Mouse (Mus musculus): ENCODE results near the gene Gcgr. TPM values are rescaled to one million over a fixed set of nuclear protein-coding genes. Genes with fewer than 3 reads are reported as not detected.
"Not testable (repeated sequence)": the region's sequence is repeated elsewhere in the genome, so short reads cannot be mapped to it uniquely, and the experiment has no call there.

Gene Gcgr
- total RNA-seq, 1 experiment from 2014 or later = not detected

DNA sequence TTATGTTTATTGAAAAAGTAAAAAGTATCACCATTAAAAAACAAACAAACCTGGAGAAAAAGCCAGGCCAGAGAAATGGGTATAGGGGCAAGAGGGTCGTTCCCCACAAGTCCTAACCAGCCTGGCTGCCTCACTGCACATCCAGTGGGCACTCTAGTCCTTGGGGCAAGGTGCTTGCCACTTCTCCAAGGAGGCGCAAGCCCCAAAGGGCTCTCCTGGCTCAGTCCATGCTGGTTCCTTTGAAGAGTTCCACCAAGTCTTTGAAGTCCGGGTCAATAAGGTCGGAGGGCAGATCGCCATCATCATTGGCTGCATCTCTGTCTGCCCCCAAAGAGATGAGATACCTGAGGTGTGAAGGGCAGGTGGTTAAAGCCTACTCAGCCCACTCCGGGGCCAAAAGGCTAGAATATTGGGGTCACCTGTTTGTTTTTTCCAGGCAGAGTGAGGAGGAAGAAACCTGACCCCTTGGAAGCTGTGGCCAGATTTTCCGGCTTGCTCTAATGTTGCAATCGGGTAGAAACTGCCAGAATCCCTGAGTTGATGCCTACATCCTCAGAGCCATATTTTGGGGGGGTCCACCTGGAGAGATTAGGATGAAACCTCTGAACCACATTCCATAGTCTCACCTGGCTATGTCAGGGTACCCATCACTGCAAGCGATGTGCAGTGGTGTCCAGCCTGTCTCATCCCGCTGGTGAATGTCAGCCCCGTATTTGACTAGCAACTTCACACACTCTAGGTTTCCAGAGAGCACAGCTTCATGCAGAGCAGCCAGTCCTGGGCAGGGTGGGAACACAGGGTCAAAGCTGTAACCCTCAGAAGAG is 19.7 kb downstream of the Gcgr start:
- no peak for ATAC-seq (replicated peaks in 1 of 2; ENCODE audit: insufficient read depth in 1 of 2, low FRiP score in 2 of 2, low TSS enrichment in 1 of 2, low read depth in 1 of 2, poor library complexity in 2 of 2, severe bottlenecking in 2 of 2)

DNA sequence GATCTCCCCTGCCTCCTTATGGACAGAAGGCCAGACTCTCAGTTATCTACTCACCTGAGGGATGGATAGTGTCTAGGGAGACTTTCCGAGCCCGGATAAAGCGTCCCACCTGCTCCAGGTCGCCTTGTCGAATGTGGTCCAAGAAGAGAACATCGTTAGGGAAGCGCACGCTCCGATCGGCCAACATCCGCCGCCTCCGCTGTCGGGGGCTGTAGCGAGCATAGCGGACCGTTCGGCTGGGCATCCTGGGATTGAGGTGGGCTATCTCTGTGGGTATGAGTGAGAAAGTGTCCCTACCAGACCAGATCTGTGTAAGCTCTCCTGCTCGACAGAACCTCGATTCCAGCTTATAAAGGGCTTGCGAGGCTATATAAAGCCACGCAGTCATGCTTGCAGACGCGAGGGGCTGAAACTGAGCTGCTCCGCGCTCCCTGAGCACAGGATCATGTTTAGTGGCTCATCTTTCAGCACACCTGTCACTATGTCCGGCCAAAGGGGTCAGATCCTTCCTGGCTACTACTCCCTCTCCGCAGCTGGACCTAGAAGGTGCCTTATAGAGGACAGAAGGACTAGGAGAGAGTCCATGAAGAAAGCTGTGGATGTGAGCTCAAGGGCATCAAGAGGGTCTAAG is 20.4 kb downstream of the Gcgr start, which contains the start of gene Ppp1r27:
Ppp1r27 (minus strand) TSS at position 323 of the 631 bp plus-strand sequence.
- ATAC-seq (replicated peaks in 1 of 2; ENCODE audit: insufficient read depth in 1 of 2, low FRiP score in 2 of 2, low TSS enrichment in 1 of 2, low read depth in 1 of 2, poor library complexity in 2 of 2, severe bottlenecking in 2 of 2) = no peak

DNA sequence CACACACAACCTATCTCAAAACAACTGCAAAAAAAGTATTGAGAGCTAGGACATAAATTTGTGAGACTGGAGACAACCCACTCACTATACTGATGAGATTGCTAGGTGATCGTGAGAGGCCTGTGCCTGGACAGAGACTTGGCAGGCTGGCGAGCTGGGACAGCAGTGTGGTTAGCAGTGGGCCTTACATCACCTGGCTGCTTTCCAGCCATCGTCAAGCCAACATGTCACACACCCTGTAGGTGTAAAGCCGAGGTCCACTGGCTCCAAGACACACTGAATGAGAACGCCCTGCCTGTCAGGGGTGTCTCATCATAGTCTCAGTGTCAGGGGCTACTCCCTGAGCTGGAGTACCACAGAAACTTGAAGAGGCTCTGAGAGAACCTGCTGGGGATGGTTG is 22.2 kb downstream of the Gcgr start:
- ATAC-seq (replicated peaks in 1 of 2; ENCODE audit: insufficient read depth in 1 of 2, low FRiP score in 2 of 2, low TSS enrichment in 1 of 2, low read depth in 1 of 2, poor library complexity in 2 of 2, severe bottlenecking in 2 of 2) = no peak

DNA sequence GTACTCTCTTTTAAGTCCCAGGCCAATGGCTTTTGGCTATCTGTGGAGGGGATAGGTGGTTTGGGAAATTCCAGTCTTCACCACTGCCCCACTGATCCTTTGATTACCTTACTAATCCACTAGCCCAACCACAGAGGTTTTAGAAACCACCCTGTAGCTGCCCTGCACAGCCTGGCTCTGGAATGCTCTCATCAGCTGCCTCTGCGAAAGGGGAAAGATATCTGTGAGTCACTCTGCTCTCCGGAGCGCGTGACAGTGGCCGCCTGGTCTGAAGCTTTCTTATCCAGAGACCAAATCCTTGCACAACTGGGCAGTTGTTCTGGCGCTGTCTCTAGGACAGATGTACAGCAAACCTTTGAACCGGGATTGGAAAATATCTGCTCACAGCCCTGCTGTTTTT is 24.3 kb downstream of the Gcgr start:
- ATAC-seq (replicated peaks in 1 of 2; ENCODE audit: insufficient read depth in 1 of 2, low FRiP score in 2 of 2, low TSS enrichment in 1 of 2, low read depth in 1 of 2, poor library complexity in 2 of 2, severe bottlenecking in 2 of 2) = no peak

DNA sequence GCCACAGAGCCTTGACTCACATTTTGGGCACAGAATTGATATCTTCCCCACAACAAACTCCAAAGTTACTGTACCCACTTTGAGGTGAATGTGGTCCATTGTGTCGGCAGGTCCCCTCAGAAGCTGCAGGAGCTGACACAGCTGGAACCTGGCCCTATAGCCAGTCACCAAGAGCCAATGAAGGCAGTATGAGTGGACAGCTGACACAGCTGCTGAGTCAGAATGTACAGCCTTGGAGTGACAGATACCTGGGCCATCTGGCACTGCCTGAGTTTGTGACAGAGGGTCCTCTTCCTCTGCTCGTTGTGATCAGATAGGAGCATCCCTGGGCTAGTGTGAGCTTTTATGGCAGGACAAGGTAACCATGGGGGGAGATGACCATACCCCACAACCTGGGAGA is 24.8 kb downstream of the Gcgr start:
- ATAC-seq (replicated peaks in 1 of 2; ENCODE audit: insufficient read depth in 1 of 2, low FRiP score in 2 of 2, low TSS enrichment in 1 of 2, low read depth in 1 of 2, poor library complexity in 2 of 2, severe bottlenecking in 2 of 2) = no peak

DNA sequence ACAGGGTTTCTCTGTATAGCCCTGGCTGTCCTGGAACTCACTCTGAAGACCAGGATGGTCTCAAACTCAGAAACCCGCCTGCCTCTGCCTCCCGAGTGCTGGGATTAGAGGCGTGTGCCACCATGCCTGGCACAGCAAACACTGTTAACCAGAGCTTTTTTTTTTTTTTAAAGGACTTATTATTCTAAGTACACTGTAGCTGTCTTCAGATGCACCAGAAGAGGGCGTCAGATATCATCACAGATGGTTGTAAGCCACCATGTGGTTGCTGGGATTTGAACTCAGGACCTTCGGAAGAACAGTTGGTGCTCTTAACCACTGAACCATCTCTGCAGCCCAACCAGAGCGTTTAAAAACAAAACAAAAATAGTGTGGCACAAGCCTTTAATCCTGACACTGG is 28.3 kb downstream of the Gcgr start:
- ATAC-seq (replicated peaks in 1 of 2; ENCODE audit: insufficient read depth in 1 of 2, low FRiP score in 2 of 2, low TSS enrichment in 1 of 2, low read depth in 1 of 2, poor library complexity in 2 of 2, severe bottlenecking in 2 of 2) = not testable (repeated sequence)

DNA sequence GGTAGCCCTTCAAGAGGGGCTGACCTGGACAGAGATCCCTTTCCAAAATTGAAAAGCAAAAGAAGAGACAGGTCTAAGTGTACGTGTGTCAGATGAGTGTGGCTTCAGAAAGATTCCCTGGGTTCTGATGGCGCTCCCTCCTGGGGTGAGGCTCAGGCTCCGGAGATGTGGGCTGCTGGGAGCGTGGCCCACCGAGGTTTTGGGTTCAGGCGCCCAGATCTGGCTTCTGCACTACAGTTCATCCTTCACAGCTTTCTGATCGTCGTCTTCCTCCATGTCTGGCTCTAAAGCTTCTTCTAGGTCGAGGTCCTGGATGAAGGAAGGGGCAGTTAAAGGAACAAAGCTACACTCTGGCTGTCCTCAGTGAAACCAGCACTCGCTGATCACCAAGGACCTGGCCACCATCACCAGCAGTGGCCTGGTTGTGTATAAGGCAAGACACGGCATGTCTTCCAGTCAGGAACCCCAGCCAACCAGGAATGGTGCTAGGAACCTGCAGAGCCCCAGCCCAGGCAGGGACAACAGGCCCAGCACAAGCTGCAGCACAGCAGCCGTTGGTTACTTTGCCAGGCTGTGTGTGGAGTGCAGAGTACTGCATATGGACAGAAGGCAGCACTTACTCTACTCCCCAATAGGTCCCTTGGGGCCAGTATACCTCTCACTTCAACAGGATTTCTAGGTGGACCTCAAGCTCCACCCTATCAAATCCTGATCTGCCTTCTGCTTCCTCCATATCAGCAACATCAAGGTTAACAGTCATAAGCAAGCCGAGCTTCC is 30.6 kb downstream of the Gcgr start:
- no peak for ATAC-seq (replicated peaks in 1 of 2; ENCODE audit: insufficient read depth in 1 of 2, low FRiP score in 2 of 2, low TSS enrichment in 1 of 2, low read depth in 1 of 2, poor library complexity in 2 of 2, severe bottlenecking in 2 of 2)

DNA sequence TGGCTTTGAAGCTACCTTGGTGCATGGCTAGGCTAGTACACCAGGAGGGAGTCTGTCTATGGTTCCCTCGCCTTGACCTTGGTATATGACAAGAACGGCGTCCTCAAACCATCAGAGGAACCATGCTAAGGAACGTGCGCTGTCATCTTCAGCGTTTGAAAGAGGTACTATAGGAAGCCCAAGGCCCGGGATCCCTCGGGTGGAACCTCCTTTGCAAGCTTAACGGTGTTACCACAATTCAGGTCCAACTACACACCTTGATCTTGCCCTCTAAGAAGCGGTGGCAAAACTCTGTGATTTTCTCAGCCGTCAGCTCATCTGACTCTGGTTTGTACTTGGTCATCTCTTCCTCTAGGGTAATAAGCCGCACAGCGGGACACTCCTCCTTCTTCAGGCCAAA is 32.5 kb downstream of the Gcgr start:
- no peak for ATAC-seq (replicated peaks in 1 of 2; ENCODE audit: insufficient read depth in 1 of 2, low FRiP score in 2 of 2, low TSS enrichment in 1 of 2, low read depth in 1 of 2, poor library complexity in 2 of 2, severe bottlenecking in 2 of 2)

DNA sequence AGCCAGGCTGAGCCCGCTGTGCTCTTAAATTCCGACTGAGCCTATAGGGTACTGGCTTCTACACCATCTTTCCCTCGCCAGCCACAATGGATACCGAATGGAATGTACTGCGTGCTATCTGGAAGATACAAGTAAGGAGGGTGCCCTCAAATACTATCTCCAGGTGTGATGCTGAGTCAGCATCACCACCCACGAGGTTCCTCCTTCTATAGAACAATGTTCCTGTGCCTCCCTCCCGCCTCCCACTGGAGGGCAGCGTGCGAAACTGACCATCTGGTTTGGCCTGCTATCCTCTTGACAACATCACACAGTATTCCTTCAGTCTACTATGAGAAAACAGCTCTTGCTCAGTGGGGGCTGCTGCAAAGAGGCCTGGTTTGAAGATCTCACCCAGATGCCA is 34.6 kb downstream of the Gcgr start:
- no peak for ATAC-seq (replicated peaks in 1 of 2; ENCODE audit: insufficient read depth in 1 of 2, low FRiP score in 2 of 2, low TSS enrichment in 1 of 2, low read depth in 1 of 2, poor library complexity in 2 of 2, severe bottlenecking in 2 of 2)

DNA sequence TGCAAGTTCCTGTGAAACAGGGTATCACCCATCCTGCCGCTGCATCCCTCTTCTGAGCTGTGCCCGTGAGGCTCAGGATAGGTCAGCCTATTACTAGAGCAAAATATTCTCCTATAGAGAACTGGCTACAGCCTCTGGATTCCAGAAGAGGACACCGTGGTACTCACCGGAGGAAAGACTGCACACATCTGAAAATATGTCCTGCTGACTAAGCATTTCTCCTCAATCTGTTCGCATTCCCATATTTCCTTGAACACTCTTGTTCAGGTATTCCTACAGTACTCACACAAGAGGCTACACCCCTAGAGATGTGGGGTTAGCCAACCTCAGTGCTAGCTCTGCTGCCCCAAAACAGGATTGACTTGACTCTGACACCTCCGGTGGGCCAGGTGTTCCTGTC is 37.8 kb downstream of the Gcgr start:
- no peak for ATAC-seq (replicated peaks in 1 of 2; ENCODE audit: insufficient read depth in 1 of 2, low FRiP score in 2 of 2, low TSS enrichment in 1 of 2, low read depth in 1 of 2, poor library complexity in 2 of 2, severe bottlenecking in 2 of 2)

DNA sequence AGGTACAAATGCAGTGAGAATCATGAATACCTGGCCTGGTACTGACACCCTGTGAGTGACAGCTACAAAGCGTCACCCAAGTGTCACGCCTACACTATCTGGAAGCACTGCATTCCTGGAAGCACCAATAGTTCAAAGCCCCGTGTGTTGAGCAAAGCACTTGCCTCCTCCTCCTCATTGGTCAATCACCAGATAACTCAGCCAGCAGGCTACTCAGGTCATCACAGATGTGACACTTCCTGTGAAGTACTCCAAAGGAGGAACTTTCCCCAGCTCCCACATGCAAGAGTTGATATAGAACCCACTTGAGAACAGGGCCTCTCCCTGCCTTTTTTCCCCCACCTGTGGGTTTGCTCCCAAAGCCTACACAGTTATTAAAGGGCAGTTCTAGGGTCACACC is 40.6 kb downstream of the Gcgr start:
- ATAC-seq (replicated peaks in 1 of 2; ENCODE audit: insufficient read depth in 1 of 2, low FRiP score in 2 of 2, low TSS enrichment in 1 of 2, low read depth in 1 of 2, poor library complexity in 2 of 2, severe bottlenecking in 2 of 2) = no peak; a peak in 1 of 4 replicates

DNA sequence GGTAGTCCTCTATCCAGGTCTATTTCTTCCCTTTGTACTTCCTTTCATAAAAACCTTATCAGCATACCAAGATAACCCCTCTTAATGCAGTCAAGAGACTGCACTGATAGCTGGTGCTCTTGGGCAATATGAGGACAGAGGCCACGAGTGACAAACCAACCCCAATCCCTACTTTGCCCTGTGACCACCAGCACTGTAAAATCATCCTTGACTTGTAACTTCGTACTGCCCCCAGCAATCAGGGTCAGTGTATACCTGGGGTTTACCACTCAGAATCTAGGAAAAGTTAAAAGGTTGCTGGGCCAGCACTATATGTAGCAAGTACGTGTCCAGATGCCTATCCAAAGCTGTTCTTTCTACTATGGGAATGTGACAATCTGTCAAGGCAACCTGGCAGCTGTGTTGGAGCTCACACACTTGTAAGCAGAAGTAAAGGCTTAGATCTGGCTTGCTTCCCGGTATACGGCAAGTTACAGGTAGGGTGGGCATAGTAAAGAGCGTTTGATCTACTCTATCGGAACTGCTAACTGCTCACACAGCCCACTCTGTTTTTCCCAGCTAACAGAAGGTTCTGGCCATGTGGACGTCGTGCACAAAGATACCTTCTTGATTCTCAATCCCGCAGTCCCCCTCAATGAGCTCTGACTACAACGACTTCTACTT is 41.4 kb downstream of the Gcgr start:
- no peak for ATAC-seq (replicated peaks in 1 of 2; ENCODE audit: insufficient read depth in 1 of 2, low FRiP score in 2 of 2, low TSS enrichment in 1 of 2, low read depth in 1 of 2, poor library complexity in 2 of 2, severe bottlenecking in 2 of 2)

DNA sequence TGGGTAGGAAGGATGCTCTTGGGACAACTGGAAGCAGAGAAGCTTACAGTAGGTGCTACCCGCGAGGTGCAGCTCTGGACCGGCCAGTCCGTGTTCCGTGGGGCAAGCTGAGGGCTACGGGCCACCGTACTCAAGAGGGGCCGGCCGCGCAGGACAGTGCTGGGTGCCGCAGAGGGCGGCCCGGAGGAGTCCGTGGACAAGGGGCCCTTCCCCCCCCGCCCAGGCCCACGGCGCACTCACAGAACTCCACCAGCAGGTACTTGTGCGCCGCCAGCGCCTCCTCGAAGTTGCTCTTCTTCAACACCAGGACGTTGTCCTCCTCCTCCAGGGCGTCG is 41.9 kb downstream of the Gcgr start:
- no peak for ATAC-seq (replicated peaks in 1 of 2; ENCODE audit: insufficient read depth in 1 of 2, low FRiP score in 2 of 2, low TSS enrichment in 1 of 2, low read depth in 1 of 2, poor library complexity in 2 of 2, severe bottlenecking in 2 of 2)

DNA sequence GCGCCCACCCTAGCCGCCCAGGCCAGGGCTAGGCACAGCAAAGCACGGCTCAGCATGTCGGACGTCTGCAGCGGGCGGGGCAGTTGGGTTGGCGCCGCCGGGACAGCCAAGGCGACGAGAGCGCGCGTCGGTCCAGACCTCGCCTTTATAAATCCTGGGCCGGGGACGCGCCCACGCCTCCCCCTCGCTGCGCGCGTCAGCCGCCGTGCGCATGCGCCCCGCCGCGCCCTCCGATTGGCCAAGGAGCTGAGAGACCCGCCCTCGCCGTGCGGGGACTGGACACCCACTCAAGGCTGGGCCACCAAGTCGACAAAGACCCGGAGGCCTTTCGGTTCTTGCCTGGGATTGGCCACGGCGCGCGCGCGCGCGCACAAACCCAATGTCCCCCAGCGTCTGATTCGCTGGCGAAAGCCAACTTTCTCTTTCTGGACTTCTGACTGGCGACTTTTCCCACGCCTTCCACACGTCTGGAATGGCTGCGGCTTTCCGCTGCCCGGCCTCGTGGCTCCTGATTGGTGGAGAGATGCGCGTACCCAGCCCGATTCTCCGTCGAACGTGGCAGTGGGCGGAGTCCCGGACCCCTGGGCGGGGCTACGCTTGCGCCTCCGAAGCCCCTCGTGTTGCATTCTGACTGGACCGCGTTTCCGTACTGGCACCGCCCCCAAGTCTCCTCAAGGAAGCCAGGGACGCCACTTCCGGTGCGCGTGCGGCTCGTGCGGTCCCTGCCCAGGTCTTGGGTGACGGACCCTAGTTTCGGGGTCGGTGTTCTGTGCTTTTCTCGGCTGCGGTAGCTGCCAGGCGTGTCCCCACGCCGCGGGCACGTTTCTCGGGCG is 42.5 kb downstream of the Gcgr start, which contains the start of gene P4hb:
P4hb (minus strand) TSS at position 502 of the 833 bp plus-strand sequence.
- peak; percentile 84 to 89 for ATAC-seq (replicated peaks in 1 of 2; ENCODE audit: insufficient read depth in 1 of 2, low FRiP score in 2 of 2, low TSS enrichment in 1 of 2, low read depth in 1 of 2, poor library complexity in 2 of 2, severe bottlenecking in 2 of 2)

DNA sequence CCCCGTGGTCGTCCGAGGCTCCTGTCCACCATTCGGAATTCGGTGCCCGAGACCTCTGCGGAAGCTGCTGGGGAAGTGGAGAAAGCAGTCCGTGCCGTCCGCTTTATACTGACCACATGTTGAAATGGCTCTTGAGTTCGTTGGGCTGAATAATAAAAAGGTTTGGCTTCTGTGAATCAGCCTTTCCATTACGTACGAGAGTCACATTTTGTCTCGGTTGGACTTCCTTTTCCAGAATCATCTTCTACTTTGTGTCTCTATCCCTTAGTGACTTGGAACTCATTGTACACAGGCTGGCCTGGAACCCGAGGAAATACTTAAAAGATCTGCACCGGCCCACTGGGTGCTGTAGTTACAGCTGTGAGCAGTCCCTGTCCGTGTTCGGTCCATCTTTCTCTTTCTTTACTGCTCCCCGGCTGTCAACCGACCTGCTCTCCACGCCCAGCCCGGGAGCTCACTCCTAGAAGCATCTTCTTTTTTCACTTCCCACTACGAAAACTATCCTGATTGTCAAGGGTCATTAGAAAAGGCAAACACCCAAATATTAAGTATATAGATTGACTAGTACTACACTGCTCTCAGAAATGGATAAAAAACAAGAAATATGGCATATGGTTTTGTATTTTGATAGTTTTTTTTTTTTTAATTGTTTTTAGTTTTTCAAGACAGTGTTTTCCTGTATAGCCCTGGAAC is 43.2 kb downstream of the Gcgr start:
- ATAC-seq (replicated peaks in 1 of 2; ENCODE audit: insufficient read depth in 1 of 2, low FRiP score in 2 of 2, low TSS enrichment in 1 of 2, low read depth in 1 of 2, poor library complexity in 2 of 2, severe bottlenecking in 2 of 2) = no peak; a peak in 1 of 4 replicates

DNA sequence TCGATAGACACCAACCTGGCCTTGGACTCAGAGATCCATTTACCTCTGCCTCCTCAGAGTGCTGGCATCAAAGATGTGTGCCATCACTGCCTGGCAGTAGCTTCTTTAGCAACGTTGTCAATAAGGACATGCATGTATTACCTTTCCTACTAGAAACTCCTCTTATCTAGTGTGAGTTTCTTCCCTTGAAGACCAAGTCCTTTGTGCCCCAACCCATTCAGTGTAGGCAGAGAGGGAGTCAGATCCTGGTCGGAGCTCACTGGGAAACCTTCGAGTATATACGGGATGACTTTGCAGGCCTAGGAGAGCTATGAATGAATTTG is 43.7 kb downstream of the Gcgr start:
- ATAC-seq (replicated peaks in 1 of 2; ENCODE audit: insufficient read depth in 1 of 2, low FRiP score in 2 of 2, low TSS enrichment in 1 of 2, low read depth in 1 of 2, poor library complexity in 2 of 2, severe bottlenecking in 2 of 2) = no peak

DNA sequence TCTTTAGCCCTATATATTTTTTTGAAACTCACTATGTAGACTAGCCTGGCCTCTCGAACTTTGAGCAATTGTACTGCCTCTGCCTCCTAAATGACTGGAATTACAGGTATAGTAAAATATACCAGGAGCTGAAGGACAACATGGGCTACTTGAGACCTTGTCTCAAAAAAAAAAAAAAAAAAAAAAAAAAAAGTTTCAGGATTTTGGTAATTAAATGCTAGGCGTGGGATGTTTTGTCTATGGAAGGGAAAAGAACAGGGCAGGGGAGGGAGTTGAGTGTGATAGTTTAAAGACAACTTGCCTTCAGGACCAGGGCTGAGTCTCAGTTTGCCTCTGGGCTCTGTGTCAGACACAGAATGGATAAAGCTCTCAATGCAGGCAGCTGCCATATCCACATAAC is 44.5 kb downstream of the Gcgr start:
- ATAC-seq (replicated peaks in 1 of 2; ENCODE audit: insufficient read depth in 1 of 2, low FRiP score in 2 of 2, low TSS enrichment in 1 of 2, low read depth in 1 of 2, poor library complexity in 2 of 2, severe bottlenecking in 2 of 2) = no peak
